Mouse (Mus musculus): ENCODE data around the gene Cmya5. TPM values are rescaled to one million over a fixed set of nuclear protein-coding genes. Genes with fewer than 3 reads are reported as not detected.
A peak's percentile ranks its signal among the peaks of the same experiment; 100 is the strongest.

The Cmya5 gene
- total RNA-seq, 4 experiments from 2014 or later = 2.9 to 4.3 (median 3.2) TPM

DNA sequence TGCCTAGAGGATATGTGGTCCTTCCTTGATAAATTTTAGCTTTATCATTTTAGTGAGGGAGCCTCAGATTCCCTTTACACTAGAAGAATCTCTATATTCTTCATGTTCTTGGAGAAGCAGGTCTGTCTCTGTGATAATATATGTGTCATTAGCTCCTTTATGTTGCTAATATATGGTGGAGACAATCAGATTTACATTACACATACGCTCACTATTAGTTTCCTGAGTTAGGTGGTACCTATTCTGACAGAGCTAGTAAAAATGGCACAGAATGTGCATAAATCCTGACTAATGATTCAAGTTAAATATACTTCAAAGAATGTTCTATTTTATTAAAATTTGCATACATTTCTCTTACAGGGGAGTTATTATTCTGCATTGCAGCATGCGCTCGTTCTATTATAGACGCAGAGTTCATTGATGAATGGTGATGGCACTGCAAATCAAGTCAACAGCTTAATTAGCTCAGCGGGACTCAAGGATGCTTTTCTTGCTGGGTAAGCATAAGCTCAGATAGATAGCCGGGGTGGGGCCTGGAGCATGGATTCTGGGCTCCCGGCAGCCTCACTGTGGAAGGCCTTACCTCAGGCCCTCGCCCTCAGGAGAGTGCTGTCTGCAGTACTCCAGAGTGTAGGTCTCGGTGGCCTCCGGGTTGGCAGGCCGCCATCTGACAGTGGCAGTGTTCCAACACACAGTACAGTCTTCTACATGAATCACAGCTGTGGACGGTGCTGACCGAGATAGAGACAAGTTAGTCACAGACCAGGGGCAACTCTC lies 81.5 kb downstream of the Cmya5 start:
- peak in 1 of 2 experiments; percentile 34 for DNase-seq (ENCODE audit: low spot score in 2 of 2)

DNA sequence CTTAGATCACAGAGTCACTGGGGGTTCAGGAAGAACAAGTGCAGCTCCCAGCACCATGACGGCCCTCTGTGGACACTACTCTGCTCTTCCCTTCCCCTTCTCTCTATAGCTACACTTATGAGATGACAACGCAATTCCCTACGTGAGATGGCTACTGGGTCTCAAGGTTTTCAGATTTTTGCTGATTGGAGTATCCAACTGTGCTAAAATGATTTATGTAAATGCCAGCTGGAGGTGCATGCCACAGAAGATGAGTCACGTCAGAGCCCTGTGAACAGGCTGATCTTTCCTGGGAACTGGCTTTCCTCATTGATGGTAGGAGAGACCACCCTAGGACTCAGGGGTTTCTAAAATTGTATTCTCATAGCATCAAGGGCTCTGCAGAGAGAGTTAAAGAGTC lies 83.2 kb downstream of the Cmya5 start:
- no peak for DNase-seq (ENCODE audit: low spot score in 2 of 2)

DNA sequence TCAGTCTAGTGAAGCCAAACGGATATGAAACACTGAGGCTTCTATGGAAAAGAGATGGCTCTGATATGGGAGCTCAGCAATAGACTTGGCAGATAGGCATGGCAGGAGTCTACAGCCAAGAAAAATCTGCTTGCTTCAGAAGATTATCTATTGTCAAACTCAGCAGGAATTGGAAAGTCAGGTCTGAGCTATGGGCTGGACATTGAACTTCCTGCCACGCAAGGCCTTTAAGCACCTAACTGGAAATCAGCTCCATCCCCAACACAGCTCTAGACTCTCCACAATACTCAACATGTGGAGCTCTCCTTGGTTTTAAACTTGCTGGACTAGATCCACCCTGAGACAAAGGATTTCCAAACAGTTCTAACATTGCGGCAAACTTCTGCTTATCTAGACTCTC lies 84.1 kb downstream of the Cmya5 start:
- DNase-seq (ENCODE audit: low spot score in 2 of 2) = no peak

DNA sequence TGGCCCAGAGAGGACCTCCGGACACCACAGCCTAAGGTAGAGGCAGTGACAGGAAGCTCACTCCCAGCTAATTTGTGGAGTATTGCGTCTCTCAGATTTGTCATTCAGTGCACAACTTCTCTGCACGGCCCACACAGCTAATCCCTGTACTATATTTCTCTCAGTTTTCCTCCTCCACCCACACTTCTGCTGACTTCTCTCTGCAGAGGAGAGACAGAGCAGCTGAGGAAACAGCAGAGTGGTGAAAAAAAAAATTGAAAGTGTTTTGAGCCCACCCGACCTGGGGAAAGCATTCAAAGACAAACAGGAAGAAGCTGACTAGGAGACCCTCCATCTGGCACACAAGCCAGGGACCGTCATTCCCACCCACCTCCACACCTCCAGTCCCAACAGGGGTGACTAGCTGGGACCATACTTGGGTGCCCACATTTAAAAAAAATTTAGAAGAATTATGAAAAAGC lies 85.9 kb downstream of the Cmya5 start:
- peak in 1 of 2 experiments; percentile 39 for DNase-seq (ENCODE audit: low spot score in 2 of 2)

DNA sequence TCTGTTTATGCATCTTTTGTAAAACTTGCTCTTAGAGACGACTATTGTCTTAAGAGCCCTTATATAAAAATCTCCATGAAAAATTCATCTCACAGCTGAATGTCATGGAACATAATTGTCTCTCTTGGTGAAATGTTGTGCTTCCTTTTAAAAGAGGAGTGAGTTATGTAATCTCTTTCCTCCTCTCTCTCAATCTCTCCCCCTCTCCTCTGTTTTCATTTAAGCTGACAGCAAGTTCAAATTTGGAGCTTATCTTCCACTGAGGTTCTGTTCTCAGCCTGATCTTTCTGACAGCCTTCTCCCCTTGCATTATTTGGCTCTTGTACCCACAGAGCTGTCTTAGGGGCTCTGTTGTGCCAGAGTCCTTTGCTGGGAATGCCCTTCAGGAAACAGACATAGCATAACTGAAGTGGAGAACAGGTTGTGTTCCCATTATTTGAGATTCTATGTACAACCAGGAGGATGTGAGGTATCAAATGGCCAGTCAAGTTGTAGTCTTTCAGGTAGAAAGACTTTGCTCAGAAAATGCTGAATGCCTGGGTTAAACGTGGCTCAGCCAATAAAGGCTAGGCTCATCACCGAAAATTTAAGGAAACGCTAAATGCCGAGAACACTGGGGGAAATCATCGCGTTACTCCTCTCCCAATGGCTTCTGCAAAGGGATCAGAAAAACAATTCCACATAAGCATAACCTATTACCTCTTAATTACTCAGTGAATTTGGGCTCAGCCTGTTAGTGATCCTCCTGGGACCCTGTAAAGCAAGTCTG lies 86.8 kb downstream of the Cmya5 start:
- no peak for DNase-seq (ENCODE audit: low spot score in 2 of 2)

DNA sequence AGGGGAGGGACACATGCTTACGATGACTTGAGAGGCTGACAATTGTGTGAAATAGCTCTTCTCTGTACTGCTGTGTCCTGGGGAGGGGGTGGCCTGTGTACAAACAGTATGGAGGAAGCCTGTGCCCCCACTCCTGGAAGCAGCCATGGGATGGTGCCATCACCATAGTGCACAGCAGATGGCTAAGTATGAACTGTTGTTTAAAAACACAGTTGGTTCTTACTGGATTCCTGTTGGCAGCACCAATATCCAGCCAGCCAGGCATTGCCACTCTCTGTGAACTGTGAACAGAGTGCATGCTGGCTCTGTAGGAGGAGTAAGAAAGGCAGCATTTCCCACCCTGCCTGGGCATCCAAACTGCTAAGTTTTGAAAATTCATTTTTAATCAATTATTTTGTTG lies 88.4 kb downstream of the Cmya5 start:
- peak; percentile 53 to 67 for DNase-seq (ENCODE audit: low spot score in 2 of 2)

DNA sequence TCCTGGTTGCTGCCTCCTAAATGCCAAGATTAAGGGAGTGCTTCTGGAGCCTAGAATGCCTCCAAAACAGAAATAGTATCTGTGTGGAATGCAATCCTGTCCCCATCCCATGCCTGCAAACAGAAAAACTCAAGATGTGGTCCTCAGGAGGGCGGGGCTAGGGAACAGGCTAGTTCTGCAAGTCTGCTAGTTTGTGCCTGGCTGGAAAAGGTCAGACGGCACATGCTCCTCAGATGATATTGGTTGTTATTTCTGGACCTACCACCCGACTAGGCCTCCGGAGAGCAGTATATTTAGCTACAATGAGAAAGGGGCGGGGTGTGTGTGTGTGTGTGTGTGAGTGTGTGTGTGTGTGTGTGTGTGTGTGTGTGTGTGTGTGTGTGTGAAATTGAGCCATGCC lies 93.0 kb downstream of the Cmya5 start:
- DNase-seq (ENCODE audit: low spot score in 2 of 2) = no peak

DNA sequence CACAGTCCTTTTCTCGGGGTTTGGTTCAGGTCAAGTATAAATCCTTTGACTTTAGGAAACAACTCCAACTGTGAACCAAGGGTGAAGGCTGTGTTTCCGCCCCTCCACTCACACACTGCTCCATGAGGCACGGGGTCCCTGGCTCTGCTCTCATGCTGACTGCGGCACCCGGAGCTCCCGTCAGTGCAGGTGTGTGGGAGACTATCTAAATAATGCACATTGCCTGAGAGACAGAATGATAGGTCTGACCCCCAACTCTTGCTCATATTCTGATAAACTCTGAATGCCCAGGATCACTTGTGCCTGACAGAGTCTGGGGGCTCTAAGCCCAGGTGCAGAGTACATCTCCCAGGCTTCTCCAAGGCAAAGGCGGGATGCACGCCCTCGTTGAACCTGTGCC lies 103.5 kb downstream of the Cmya5 start:
- DNase-seq (ENCODE audit: low spot score in 2 of 2) = no peak

DNA sequence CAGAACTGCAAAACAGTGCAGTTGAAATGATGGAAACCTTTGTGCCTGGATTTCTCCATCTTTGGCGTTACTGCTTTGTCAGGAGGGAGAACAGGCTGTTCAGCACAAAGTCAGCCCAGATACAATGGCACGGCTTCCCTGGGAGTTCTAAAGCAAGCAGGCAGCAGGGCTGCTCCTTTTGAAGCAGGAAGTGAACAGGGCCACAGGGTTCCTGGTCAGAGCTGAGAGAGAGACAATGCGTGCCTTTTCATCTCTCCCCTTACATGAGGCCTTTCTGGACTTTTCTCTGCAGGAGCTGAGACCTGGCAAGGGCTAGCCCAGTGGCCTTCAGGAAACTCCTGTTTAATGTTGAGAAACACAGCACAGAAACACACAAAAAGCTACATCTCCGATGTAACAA lies 108.3 kb downstream of the Cmya5 start:
- no peak for DNase-seq (ENCODE audit: low spot score in 2 of 2)

DNA sequence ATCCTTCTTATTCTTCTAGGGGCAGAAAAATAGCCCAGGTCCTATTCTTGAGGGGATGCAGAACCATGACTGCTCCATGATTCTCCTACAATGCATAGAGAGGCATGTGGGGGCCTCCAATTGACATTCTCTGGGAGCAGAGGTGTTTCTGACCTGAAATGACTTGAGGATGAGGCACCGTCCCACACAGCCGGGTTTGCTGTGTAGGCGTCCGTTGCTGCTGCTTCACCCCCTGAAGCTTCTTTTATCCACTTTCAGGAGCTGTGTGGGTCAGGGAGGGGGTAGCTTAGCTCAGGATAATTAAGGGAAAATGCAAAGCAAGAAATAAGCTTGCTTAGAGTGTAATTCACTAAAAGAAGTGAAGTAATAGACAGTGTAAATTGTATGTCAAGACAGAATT lies 115.2 kb downstream of the Cmya5 start:
- no peak for DNase-seq (ENCODE audit: low spot score in 2 of 2)

DNA sequence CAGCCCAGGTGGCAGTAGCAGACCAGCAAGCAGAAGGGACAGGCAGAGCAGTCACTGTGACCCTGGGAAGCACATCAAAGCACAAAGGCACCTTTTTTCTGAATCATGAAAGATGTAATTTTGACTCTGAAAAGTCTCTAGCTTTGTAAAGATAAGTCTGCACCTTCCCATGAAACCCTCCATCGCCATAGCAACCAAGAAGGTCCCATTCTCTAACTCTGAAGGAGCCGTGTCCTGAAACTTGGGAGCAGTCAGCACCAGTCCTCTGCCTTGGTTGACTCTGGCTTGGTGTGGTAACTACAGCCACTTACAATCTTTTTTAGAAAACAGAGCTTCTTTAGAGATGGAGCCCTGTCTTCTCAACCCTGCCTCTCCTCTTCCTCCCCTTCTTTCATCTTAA lies 119.7 kb downstream of the Cmya5 start:
- no peak for DNase-seq (ENCODE audit: low spot score in 2 of 2)

DNA sequence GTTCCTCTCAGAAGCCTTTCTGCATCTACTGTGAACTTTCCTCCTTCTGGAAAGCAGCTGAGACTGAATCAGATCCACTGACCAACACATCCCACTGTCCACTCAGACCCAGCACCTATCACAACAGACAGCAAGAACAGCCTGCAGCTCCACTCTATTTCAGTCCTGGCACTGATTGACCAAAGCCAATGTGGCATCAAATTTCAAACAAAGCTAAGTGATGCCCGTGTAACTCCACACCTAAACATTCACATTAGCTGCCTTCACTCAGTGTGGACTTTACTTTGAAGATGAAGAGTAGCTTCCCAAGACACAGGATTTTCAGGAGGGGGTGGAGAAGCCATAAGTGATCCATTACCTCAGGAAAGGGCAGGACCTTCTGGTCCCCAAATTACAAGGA lies 122.4 kb downstream of the Cmya5 start:
- no peak for DNase-seq (ENCODE audit: low spot score in 2 of 2)

DNA sequence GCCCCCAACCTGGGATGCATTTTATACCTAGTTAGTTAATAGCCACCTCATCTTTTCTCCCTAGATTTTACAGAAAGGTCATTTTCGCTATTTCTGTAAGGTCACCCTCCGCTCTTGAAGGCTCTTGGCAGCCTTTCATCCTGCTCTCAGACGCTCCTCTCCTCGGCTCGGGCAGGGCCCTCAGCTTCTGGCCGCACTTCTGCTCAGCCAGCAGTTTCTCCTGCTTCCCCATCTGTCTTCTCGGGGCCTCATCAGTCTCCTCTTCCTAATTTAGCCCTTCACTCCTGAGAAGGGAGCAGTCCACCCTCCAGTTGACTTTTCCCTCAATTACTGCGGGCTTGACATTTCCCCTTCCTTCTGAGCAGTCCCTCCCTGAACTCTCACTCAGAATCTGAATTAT lies 131.6 kb downstream of the Cmya5 start:
- no peak for DNase-seq (ENCODE audit: low spot score in 2 of 2)

DNA sequence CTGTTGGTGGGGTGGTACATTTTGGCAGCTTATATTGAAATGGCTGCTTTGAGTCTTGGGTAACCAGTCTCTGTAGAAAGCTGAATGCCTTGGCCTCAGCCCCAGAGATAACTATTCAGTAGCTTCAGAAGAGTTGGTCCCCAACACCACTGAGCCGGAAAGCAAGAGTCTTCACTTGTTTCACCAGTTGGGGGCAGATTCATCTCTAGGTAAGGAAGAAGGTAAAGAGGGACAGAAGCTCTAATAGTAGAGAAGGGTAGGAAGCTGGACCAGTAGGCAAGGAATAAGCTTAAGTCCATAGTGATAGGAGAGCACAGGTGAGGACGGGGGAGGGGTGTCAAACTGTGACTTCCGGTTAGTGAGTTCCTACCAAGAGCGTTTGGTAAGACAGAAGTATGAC lies 133.2 kb downstream of the Cmya5 start:
- no peak for DNase-seq (ENCODE audit: low spot score in 2 of 2)

DNA sequence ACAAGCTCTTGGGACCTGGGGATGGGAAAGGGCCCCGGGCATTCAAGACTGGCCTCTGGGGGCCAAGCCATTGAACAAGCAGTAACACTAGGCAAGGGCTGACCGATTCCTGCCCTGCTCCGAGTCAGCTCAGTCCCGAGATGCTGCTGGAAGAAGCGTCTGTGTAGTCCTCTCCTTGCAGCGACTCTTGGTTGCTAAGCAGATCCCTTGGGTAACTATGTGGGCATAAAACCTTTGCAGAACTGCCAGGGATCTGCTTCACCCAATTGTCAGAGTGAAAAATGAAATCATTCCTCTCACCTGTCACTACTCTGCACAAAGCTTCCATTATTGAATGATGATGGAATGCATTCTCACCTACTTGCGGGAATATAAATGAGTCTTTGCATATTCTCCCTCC lies 134.0 kb downstream of the Cmya5 start:
- no peak for DNase-seq (ENCODE audit: low spot score in 2 of 2)

DNA sequence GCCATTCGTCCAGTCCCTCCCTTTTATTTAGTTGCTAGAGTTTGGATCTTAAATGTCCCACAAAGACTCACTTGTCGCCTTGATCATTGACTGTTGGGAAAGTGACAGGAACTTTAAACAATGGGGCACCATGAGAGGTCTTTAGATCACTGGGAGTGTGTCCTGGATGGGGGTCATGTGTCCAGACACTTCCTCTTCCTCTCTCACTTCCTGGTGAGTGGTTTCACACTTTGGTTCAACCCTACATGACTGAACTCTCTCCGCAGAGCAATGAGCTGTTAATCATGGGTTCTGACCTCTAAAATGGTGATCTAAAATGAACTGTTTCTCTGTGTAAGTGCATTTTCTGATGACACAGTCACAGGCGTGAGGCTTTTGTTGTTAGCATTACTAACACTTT lies 137.4 kb downstream of the Cmya5 start:
- DNase-seq (ENCODE audit: low spot score in 2 of 2) = no peak

DNA sequence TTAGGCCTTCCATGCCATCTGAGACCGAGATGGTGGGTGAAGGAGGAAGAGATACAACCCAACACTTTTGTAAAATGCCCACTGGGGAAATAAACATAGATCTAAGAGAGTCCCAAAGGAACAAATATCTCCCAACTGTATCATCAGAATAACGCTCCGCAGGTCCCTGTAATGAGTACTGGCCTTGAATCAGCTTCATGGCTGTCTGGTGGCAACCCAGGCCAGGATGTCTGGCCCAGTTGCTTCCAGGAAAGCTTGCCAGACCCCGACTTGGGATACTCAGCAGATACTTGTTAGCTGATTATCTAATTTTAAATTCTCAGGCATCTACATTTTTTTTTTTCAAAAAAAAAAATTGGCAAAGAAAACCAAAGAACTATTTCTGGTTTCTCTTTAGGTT lies 138.2 kb downstream of the Cmya5 start:
- no peak for DNase-seq (ENCODE audit: low spot score in 2 of 2)

DNA sequence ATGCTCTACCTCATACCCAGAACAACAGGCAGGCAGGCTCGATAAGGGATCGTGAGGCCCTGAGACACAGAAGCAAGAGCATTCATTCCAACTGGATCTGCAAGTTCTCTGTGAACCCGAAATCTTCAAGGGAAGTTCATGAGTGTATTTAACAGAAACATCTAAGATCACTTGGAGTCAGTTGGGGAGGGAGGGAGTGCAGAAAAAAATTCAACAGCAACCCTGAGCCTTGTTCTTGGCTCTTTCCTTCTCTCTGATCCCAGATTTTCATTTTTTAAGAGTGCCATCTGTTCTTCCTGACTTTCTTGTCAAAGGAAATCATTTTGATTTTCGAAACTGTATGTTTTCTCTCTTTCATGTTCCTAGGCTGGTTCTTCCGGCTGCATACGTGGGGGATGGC lies 140.5 kb downstream of the Cmya5 start:
- DNase-seq (ENCODE audit: low spot score in 2 of 2) = no peak

DNA sequence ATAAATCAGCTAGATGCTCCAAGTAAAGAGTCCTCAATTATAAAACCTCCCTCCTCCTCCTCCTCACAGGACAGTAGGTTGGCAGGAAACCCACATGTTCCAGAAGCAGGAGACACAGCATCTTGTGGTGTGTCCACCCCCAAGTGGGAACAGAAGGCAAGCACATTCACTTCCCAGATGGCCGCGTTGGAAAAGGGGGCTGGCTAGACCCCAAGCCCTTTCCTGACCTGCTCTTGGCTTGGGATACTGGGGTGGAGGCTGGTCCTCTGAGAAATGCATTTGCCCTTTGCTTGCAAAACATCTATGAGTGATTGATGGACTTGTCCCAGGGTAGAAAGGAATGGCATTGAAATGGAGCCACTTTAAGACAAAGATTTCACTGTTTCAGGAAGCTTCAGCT lies 142.1 kb downstream of the Cmya5 start:
- DNase-seq (ENCODE audit: low spot score in 2 of 2) = no peak

DNA sequence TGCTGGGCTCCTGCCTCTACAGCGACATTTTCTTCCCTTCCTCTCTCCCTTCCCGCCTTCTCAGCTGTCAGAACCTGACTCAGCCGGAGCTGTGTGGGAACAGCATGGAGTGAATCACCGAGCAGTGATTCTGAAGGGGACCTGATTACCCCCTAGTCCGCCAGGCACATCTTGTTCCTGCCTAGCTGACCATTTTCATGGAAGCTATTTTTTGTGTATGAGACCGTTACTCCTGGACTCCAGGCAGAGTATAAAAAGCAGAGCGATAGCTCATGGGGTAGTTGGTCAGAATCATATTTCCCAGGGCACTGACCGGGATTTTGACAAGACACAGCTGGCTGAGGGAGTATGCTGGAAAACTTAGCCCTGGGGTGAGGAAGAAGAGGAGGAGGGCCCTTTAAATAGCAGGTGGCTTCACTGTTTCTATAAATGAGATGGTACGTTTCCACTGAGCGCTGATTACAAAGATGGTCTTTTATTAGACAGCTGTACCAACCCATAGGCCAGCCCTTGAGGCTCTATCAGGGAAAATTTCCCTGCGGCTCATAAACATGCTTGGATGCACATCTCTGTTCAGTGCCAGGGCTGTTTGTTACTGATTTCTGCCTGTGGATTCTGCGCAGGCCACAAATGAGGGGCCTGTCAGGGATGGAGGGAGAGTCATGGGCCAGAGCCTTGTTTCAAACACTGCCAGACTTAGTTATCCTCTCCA lies 143.7 kb downstream of the Cmya5 start:
- DNase-seq (ENCODE audit: low spot score in 2 of 2) = peak in 1 of 2 experiments; percentile 44

DNA sequence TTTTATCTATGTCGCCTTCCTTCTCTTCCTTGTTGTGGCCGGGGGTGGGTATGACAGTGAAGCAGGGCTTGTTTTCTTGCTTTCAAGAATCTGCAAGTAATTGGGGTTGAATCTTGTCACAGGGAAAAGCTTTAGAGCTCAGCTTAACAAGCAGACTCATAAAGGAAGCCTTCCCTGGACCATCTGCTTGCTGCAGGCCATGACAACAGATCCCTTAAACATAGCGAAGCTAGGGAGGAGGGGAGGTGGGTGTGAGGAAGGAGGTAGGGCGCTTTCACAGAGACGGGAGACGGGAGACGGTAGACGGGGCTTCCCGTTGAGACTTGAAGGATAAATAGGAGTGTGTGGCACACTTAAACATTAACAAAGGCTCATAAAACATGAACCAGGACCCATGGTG lies 144.7 kb downstream of the Cmya5 start:
- peak; percentile 67 to 72 for DNase-seq (ENCODE audit: low spot score in 2 of 2)

DNA sequence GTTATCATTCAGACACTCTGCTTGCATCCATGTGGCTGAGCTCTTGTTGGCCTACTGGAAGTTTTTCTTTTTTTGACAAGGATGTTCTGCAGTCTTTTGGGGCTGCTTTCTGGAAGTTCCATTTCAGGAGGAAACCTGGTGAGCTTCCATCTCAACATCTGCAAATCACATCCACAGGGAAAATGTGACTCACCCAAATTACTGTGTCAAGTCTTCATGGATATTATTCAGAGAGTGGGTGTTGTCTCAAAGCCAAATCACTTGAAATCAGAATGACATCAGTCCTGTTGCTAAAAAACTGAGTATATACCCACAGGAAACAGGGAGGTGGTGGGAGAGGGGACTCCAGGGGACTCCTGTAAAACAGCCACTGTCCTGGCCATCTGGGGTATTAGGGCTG lies 149.8 kb downstream of the Cmya5 start:
- no peak for DNase-seq (ENCODE audit: low spot score in 2 of 2)
